Mouse (Mus musculus) cerebellum, postnatal 36 days (tissue): ENCODE results near the gene Kcnh4.
A peak's percentile ranks its signal among the peaks of the same experiment; 100 is the strongest.

Experiments
- DNase-seq, 2 experiments: peaks; one replicate each; pipeline ENCODE4 v3.0.0; 2021 to 2022; ENCODE audit warnings: mixed read lengths in 2 of 2

The Kcnh4 gene

GRCm38 (mm10) chr11:100709201-100709810 is 50.4 kb downstream of the Kcnh4 start:
- no peak for DNase-seq

DNA sequence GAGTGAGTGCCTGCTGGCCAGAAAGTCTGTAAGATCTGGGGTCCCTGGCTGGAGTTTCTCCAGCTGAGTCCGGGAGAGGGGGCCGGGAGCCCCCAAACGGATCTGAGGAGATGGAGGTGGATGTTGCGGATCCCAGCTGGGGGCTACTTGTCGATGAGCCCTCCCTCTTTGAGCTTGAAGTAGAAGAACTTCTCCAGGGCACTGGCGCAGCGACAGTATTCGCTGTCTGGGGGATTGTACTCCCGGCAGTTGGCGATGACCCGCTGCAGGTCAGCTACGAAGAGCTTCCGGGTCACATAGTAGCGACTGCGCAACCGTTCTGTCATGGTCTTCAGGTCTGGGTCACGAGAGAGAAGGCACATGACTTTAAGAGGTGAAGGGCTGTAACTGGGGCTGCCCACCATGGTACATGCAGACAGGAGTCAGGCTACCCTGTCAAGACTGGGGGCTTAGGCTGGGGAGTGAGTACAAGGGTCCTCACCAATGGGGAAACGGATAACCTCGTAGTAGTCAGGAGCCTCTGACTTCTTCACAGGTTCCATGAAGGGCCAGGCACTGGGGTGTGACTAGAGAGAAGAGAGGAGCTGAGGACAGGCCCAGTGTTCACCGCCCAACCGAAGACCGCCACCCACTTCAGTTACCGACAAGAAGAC is 54.5 kb downstream of the Kcnh4 start:
- no peak for DNase-seq

DNA sequence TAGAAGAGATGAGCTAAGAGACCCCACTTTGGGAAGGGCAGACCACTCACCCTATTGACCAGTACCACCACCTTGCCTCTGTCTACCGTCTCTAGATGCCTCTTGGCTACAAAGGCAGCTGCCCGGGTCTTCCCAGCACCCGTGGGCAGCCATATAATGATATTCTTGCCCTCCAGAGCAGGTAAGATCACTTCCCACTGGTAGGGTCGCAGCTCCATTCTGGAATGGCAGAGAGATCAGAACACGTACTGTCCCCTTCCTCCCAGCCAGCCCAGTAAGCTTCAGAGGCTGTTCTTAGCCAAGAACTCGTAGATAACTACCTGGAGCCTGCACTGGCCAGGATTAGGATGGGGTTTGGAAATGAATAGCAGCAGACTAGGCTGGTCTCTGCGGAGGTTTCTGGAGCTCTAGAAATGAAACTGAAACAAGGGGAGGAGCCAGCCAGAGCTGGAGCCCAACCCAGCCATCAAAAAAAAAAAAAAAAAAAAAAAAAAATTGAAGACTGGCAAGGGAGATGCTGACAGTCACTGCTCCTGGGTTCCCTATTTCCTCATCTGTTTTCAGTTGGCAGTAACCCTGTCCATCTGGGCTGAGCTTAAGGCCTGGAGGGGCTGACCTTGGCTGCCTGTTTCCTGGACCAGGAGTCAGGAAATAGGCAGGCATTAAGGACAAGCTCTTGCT is 55.8 kb downstream of the Kcnh4 start, which contains the start of gene Dhx58:
Dhx58 (minus strand) TSS at position 421 of the 681 bp plus-strand sequence.
- no peak for DNase-seq

GRCm38 (mm10) chr11:100703366-100703765 is 56.4 kb downstream of the Kcnh4 start:
- no peak for DNase-seq

- DNase-seq = no peak
Measured at GRCm38 (mm10) chr11:100702906-100703305, 56.8 kb downstream of the Kcnh4 start.

- peak; percentile 56 to 59 for DNase-seq
Measured at GRCm38 (mm10) chr11:100702081-100702851, 57.5 kb downstream of the Kcnh4 start.

- no peak for DNase-seq
Measured at GRCm38 (mm10) chr11:100701301-100701700, 58.4 kb downstream of the Kcnh4 start.

DNA sequence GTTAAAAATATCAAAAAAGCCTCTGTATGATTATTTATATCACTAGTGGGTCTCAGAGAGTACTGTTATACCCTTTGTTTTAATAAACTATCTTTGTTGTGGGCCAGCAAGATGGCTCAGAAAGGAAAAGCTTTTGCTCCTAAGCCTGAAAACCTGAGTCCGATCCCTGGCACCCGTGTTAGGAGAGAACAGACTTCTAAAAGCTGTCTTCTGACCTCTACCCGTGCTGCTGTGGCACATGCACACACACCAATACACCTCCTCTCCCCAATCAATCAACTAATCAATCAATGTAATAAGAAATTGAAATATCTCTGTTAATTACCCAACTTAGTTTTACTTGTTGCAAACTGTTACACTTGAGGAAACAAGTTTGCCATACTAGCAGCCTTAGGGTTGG is 59.0 kb downstream of the Kcnh4 start:
- DNase-seq = no peak

GRCm38 (mm10) chr11:100697921-100698320 is 61.8 kb downstream of the Kcnh4 start:
- no peak for DNase-seq

DNA sequence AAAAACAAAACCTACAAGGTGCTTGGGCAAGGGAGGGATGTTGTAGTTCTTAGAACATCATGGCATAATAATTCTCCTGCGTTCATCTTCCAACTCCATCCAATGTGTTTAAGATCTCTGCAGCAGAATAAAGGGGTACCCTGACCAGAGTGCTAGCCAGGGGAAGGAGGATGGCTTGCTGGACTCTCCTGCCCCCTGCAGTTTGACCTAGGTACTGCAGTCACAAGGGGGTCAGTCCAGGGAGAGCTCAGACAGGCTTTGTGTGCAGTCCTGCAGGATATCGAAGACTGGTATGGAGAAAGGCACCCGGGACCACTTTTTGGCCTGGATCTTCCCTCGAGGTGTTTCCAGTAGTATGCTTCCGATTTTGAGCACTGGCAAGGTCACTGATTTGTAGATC is 64.8 kb downstream of the Kcnh4 start:
- DNase-seq = peak; percentile 80 to 81

- DNase-seq = no peak
Measured at GRCm38 (mm10) chr11:100693154-100693553, 66.6 kb downstream of the Kcnh4 start.

DNA sequence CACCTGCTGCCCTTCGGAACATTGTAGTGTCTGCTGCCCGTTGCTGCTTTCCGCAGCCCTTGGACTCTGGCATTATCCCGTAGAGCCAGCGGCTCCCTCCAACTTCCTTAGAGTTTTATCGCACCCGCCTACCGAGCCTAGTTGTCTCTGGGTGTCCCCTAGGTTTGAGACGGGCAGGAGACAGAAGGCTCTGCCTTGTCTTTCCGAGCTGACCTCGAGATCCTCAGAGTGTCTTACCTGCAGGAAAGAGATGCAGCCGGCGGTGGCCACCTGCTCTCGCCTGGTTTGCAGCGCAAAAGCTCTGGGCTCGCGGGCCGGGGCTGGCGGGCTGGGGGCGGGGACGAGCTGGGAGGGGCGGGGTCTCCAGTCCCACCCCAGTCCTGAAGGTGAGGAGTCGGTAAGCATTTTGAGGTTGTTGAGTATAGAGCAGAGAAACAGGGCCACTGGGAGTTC is 67.6 kb downstream of the Kcnh4 start, which contains the start of gene Zfp385c:
Zfp385c (minus strand) TSS at position 292 of the 453 bp plus-strand sequence.
- DNase-seq = no peak

DNA sequence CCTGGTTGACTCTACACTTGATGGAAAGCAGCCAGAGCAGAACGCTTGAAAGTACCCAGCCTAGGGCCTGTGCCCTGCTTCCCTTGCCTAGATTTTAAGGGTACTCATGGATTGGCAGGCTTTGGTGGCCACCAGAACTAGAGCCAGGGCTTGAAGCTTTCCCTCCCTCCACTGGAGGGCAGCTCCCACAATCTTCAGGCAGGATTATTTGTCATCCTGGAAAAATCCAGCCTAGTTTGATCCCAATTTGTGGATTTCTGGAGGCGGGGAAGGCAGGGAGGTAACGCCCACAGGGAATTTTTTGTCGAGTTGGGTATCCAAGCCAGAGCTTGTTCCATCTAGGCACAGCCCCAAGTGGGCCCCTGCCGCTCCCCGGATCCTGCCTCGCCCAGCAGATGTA is 69.4 kb downstream of the Kcnh4 start:
- DNase-seq = no peak
